Mouse (Mus musculus): Measurements from ENCODE around the gene Ankmy1. TPM values are rescaled to one million over a fixed set of nuclear protein-coding genes. Genes with fewer than 3 reads are reported as not detected.
A peak's percentile ranks its signal among the peaks of the same experiment; 100 is the strongest.

The Ankmy1 gene
- under 1 TPM in 1 of 2 experiments, not detected in 1; 0.15 TPM for total RNA-seq (2021)

DNA sequence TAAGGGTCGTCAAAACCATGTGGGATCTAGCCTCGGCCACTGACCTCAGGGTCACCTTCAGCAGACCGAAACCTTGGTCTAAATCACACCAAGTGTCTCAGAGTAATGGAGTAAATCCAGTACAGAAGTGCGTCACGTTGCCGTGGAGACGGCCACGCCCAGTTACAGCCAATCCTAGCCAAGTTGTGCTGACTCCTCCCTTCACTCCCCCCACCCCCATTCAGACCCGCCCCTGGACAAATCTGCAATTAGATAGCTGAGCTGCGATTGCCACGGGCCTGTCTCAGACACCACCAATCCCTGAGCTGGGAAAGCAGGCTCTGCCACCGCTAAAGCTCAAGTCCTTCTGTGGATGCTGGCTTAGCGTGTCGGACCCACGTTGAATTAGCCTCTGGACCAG lies at the start of gene Ankmy1:
Gene Ankmy1 (minus strand): TSS at position 121 of the 400 bp plus-strand sequence.
- DNase-seq, result peak in 1 of 2 experiments; percentile 58

DNA sequence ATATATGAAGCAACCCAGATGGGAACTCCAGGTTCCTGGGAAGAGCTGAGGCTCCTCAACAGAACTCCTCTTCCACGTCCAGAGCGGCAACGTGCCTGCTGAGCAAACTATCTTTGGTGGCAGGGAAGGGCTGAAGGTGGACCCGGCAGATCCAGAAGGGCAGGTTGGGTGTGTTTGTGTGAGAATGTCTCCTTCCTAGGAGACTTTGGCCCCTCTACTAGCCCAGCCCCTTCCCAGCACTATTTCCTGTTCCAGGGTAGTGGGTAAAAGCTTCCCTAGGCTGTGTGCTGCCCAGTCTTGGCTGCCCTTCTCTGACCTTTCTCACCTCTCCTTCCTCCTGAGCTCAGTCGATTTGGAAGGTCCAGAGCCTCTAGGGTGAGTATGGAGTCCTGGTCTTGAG lies 47.9 kb upstream of the Ankmy1 start, which contains the start of gene Gpr35:
Gene Gpr35 (plus strand): TSS at position 259 of the 400 bp plus-strand sequence.
- no peak for DNase-seq

DNA sequence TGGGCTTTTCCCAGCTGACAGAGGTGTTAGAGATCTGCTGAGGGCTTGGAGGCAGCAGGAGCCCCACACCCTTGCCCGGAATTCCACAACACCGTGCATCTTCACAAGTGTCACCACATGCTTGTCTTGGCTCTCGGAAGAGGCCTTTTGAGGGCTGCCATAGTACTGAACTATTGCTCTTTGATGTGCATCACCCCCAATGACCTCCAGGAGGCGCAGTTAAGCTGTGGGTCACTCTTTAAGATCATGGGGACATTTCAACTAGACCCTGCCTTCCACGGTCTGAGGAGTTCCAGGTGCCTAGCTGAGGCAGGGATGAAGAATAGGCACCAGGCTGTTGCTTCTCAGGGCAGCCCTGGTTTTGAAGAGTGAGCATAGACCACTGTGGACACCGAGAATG lies 46.7 kb upstream of the Ankmy1 start:
- DNase-seq, result no peak

DNA sequence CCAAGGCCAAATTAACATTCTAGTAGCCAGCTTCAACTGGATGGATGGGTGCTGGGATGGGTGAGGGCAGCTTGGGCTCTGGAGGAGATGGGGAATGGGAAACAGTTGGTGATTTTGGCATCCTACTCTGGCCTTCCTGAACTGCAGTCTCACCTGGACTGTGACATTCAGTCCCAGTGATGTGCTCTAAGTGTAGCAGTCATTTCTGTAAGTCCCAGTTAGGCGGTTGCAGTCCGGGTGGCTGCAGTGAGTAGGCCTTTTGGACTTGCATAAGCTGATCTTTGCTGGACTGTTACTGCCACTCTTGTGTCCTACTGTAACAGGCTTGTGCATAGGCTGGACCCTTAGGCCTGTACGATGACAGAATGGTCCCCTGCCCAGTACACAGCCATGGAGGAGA lies 45.3 kb upstream of the Ankmy1 start:
- no peak for DNase-seq

DNA sequence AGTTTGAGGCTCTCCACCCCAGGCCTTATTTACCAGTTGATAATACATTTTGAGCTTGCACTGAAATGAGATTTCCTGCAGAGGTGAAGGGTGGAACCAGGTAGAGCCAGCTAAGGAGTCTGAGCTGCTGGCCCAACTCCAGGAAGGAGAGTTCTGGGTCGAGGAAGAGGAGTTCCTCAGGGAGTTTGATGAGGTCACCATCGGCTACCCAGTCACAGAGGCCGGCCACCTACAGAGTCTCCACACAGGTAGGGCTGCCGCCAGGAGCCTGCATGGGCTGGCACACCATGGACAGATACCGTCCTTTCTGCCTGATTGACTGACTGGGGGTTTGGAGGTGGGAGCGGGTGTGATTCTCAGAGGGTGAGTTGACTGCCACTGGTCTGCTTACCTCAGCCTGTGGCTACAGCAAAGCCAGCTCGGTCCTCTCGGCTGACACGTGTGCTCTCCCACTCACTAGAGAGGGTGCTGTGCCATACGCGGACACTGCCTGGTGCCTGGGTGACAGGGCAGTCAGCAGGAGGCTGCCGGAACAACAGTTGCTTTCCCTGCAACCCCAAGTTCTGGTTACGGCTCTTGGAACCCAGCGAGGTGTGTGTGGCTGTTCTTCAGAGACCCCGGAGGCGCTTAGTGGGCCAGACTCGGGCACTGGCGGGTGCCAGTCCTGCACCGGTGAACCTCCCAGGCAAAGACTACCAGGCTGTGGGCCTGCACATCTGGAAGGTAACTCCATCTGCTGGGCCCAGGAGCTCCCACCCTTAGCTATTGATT lies 40.7 kb upstream of the Ankmy1 start:
- DNase-seq, result no peak

DNA sequence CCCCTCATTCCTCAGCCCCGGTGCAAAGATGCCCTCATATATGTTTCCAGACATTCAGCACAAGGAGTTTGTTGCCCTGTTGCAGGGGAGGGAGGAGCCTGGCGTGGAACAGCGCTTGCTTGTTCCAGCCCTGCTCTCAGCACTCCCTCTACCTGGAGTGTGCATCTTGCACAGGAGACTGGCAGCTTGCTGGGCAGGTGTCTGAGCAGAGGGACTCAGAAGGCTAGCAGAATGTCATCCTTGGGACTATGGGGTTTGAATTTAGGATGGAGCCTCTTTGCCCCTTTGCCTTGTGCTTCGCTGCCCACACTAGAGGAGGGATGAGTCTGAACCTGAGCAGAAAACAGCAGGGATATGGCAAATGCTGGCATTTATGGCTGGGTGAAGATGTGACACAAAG lies 37.0 kb upstream of the Ankmy1 start:
- DNase-seq, result no peak

DNA sequence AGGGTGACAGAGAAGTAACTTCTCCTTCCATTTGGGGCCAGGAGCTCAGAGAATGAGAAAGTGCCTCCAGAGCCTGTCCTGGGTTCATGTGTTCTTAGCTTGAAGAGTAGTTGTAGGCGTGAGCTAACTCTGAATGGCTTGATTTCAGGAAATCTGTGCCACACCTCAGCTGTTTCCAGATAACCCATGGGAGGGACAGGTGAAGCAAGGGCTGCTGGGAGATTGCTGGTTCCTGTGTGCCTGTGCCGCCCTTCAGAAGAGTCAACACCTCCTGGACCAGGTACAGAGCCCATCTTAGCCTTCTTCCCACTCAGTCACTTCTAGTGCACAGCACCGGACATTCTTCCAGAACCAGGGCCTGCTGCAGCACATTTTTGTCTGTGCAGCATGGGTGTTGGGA lies 35.1 kb upstream of the Ankmy1 start:
- no peak for DNase-seq

DNA sequence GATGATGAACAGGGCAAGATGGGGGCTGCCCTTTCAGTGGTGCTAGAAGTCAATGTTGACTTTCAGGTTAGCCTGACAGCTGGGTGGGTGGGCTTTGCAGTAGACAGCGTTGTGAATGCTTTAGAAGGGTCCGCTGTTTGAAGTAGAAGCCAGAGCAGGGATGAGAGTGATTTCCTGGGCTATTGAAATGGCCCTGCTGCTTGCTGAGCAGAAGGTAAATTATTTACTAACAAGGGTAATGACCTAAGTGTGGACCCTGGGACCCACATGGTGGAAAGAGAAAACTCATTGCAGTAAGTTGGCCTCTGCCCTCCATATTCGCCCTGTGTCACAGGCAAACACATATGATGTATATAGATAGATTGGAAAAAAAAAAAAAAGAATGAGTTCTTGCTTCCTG lies 33.8 kb upstream of the Ankmy1 start:
- DNase-seq, result no peak

DNA sequence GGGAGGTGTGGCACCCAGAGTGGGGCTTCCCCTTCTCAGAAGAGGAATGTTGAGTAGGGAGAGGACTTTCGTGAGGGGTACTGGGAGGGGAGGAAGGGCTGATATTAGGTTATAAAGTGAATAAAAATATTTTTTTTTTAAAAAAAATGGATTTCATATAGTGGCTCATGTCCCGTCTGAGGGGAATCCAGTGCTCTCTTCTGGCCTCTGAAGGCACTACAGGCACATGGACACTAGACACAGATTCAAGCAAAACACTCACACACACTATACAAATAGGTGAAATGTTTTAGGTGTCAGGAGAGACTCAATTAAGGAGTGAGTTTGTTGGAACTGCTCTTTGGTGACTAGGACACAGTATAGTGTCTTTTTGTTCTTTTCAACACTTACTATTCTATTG lies 33.3 kb upstream of the Ankmy1 start:
- DNase-seq, result no peak

DNA sequence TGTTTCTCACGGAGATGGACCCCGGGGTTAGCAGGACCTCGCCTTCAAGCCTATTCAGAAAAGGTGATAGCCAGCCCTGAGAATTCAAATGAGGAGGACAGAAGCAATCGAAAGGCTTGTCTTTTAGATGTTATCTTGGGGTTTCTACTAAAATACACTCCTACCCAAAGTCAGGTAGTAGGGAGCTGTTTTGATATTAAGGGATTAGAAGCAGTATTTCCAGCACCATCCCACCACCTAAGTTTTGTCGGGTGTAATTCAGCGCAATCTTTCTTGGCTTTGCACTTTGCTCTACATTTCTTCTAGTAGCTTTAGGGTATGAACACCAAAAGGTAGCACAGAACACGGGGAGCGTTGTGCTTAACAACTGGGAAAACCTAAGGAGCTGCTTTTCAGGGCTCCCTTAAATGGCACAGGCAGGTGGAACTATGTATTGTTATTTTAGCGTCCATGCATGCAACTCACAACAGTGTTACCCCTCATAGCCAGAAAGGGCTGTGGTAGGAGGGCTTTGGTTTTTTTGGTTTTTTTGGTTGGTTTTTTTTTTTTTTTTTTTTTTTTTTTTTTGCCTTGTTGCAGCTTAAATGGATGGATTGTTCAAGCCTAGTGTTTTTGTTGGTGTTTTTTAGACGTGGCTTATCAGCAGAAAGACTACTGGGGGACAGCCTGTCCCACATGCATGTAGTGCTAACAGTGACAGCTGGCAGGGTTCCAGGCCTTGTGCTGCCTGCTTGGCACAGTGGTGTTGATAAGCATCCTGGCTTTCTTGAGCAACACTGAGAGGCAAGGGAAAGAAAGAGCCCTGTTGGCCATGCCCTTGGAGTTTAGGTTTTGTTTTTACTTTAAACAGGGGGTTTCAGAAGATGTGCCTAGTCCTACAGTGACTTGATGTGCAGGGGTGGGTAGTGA lies 32.6 kb upstream of the Ankmy1 start:
- DNase-seq, result no peak

DNA sequence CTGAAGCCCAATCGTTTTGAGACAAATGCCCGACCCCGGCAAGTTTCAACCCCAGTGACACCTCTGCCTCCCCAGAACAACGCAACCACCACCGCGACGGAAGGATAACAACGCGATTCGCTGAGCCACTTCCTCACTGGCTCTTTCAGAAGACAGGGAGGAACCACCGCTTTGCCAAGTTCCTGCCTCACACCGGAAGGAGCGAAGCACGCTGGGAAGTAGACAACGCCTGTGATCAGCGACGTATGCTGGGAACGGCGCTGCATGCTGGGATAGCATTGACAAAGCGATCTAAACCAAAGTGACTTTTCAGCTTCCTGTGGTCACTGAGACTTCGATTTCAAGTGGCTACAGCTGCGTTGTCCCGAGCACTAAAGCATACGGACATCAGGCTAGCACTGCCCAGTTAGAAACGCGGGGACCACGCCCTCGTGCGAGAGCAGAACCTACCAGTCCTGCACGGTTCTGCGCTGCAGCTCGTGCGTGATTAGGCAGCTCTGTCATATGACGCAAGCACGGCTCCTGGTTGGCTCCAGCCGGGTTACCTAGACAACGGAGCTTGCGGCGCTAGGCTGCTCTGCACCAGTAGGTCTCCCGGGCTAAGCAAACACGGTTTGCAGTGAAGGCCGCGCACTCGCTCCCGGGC lies 31.6 kb upstream of the Ankmy1 start, which contains the start of gene Capn10:
Gene Capn10 (plus strand): TSS at position 195 of the 646 bp plus-strand sequence.
- peak; percentile 97 for DNase-seq

DNA sequence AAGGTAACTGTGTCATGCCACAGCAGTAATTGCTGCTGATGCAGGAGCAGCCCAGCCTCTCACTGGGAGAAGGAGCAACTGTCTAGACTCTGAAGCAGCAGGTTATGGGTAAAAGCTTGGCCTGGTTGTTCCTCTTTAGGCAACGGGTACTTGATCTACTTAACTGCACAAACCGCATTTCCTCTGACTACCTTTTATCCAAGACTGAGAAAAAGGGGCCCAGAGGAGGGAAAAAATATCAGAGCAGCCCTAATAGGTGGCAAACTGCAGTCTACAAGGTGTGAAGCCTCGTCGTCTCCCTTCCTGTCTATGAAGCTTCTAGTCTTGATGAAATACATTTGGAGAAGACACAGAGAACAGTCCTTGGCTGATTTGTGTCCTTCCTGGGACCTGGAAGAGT lies 30.9 kb upstream of the Ankmy1 start:
- no peak for DNase-seq

DNA sequence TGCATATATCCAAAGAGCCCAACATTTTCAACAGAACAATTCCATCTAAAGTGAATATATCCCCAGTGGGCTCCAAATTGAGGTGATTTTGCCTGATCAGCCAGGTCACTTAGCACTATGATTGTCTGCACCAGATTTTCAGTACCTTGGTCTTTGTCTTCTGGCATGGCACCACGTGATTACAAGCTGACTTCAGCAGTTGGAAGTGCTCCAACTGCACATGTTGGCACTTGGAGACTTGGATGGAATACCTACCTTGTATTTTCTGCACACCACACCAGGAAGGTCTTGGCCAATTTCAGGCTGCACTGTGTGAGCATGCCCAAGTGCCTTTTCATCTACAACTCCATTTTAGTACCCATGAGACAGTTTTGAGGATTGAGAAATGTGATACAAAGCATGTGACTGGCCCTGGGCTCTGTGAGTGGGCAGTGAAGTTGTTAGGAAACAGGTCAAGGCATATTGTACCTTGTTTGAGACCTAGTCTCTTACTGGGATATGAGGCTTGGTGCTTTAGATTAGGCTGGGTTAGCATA lies 27.5 kb upstream of the Ankmy1 start:
- no peak for DNase-seq

DNA sequence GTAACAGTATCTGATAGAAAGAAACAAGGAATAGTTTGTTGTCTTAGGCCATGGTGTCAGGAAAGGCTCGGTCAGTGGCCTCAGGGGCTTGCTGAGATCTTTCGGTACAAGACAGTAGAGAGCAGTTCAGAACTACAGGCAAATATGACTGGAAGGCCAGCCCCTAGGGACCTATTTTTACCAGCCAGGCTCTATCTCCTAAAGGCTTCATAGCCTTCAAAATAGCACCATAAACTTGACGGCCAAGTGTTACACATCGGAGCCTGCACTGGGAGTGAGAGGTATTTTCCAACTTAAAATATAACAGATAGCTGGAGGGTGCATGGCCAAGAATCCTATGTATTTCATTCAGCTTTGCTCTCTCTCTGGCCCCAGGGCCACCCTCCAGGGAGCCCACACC lies 18.8 kb upstream of the Ankmy1 start:
- DNase-seq, result no peak

DNA sequence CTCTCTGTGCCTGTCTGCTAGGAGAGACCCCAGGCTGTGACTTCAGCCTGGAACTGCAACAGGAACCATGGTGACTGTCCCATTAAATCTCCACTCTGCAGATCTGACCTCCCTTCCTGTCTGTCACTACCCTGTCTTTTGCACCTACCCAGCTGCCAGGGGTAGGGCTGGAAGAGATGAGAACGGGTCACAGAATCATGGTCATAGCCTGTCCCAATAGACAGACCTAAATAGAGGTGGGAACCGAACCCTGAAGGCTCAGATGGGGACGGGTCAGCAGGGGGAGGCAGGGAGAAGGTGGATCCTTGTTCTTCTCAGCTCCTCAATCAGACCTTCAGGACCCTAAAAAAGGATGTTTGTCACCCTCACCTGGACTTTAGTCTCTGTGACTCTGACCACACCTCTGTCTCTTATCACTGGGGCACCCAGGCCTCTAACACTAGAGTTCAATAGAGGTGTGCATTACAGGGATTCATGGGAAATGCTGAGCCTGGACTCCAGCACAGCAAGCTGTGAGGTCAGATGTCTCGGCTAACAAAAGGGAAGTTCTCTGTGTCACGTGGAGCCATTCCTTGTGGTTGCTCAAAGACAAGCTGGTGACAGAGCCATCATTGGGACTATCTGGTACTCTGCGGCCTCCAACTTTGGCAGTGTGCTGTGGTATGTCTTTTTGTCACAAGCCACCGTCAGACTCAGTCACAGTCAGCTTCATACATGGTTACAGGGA lies 17.9 kb upstream of the Ankmy1 start:
- no peak for DNase-seq

DNA sequence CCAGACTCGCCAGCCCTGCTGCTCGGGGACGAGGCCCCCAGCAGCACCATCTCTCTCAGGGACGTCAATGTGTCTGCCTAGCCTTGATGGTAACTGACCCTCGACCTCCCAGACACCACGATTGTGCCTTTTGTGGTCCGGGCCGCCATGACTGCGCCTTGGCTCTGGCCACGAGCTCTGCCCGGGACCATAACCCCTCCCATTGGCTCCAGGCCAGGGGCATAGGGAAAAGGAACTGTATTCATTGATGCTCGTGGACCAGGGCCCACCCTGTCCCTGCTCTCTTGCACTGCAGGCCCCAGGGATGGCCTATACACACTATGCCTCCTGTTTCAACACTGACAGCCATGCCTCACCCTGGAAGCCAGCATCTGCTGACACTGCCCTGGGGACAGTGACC lies 17.1 kb upstream of the Ankmy1 start:
- no peak for DNase-seq

DNA sequence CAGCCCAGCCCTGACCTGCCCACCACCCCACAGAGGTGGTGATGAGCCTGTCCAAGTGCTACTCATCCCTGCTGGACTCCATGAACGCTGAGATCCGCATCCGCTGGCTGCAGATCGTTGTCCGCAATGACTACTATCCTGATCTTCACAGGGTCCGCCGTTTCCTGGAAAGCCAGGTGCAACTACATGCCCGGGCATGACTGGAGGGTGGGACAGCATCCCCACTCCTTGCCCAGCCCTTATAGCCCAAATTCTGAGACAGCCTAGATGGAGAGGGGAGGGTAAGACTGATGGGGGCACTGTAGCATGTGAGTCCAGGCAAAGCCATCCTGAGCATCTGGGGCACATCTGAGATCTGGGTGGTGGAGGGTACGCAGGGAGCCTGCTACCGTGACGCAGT lies 16.4 kb upstream of the Ankmy1 start:
- no peak for DNase-seq

DNA sequence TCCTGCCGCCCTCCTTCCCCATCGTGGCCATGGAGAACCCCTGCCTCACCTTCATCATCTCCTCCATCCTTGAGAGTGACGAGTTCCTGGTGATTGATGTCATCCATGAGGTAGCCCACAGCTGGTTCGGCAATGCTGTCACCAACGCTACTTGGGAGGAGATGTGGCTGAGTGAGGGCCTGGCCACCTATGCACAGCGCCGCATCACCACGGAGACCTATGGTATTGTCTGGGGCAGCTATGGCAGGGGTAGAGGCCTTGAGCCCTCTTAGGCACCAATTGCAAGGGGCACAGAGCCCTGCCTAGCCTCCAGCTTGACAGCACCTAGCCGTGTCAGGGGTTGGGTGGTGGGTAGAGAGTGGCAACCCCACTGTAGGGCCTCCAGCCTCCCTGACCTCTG lies 14.0 kb upstream of the Ankmy1 start:
- no peak for DNase-seq

DNA sequence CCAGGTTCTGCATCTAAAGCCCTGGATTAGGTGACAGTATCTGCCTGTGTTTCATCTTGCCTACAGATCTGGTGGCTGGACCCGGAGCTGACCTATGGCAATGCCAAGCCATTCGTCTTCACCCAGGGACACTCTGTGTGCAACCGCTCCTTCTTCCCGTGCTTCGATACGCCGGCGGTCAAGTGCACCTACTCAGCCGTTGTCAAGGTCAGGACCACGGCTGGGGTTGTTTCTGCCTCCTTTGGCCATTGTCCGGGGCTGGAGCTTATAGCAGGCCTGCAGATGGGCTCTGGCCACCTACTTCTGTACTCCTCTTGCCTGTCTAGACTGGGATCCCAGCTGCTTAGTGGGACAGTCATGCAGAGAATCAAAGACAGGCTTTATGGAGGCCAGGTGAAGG lies 12.3 kb upstream of the Ankmy1 start:
- DNase-seq, result peak in 1 of 2 experiments; percentile 1

DNA sequence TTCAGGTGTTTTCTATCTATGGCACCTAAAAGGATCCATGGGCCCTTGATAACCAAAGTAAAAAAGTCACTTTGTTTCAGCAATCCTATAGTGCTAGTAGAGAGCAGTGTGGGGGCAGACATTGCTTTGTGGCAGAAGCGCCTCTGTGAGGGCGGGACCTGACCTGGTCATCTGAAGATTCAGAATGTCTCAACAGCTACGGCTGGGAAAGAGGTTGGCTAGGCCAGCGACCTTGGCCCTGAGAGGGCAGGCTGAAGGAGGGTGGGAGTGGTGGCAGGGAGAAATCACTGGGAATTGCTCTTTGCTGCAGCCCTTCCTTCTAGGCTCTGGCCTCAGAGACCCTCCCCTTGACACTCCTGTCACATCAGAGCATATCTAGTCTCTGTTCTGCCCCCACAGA lies 11.5 kb upstream of the Ankmy1 start:
- no peak for DNase-seq

DNA sequence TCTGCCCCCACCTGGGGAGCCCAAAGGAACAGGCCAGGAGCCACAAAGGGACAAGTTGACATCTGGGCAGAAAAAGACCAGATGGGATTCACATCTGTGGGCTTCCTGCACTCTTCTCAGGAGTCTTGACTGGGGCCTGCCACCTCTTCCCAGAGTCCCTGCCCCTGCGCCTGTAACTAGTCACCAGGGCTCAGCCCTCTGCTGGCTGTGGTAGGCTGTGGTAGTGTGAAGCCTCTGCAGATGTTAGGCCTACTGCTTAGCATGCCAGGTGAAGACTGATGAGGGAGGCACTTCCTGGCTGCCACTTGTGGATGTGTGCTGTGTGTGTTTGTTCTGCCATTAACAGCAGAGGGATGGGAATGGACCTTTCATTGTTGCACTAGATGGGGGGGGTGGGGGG lies 9.6 kb upstream of the Ankmy1 start:
- peak in 1 of 2 experiments; percentile 2 for DNase-seq

DNA sequence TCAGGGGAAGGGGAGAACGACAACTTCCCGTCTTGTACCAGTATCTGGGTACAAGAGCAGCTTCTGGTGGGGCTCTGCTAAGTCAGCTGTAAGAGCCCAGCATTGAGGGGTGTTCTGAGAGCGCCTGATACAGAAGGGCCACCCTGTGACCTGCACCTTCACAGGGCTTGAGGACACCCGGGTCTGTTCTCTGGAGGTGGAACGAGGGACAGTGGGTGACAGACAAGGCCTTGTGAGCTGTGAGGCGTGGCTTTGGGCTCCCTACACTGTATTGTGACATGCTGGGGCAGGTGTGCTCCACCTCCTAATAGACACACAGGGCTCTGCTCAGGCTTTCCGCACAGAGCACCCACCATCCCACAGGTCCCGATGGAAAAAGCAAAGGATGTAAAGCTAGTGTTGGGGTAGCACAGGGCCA lies 9.0 kb upstream of the Ankmy1 start:
- DNase-seq, result peak in 1 of 2 experiments; percentile 14
